Mouse (Mus musculus): Measurements from ENCODE around the gene Car12. TPM values are rescaled to one million over a fixed set of nuclear protein-coding genes. Genes with fewer than 3 reads are reported as not detected.
"Not testable (repeated sequence)": the region's sequence is repeated elsewhere in the genome, so short reads cannot be mapped to it uniquely, and the experiment has no call there.

The Car12 gene
- polyA plus RNA-seq, 1 experiment from 2014 or later: 2.5 TPM

DNA sequence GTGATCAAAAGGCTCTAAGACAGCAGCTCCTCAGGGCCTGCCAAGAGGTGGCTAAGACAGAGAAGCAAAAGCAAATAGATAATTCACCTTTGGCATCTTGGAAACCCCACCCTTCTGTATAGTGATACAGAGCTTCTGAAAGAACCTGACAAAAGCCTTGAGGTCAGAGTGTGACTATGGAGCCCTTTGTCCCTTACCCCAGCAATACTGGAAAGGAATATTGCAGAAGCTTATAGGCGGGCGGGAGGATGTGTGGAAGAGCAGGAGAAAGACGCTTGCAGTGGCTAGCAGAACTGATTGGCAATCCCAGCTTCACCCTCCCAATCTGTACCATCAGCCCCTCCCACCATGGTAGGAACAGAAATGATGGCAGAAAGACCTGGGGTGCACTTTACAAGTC, 22.5 kb downstream of the Car12 start:
- Histone ChIP-seq H3K4me3 (no peak overlapping the region), H3K9me3 (replicated peaks) (no peaks in the 10 kb centered on the region), H3K4me1 (no peaks in the 10 kb centered on the region), H3K9ac (no peak overlapping the region), H3K27me3 (no peaks in the 10 kb centered on the region), H3K36me3 (ENCODE audit: poor library complexity, severe bottlenecking) (no peaks in the 10 kb centered on the region), H3K4me2 (no peak overlapping the region), H3K27ac (no peak overlapping the region)
- WGBS: 89% methylated on average over 3 of the region's 3 CpGs
- no peak for ATAC-seq

- Histone ChIP-seq H3K27me3 (no peaks in the 10 kb centered on the region), H3K36me3 (ENCODE audit: poor library complexity, severe bottlenecking) (no peaks in the 10 kb centered on the region), H3K4me1 (no peaks in the 10 kb centered on the region), H3K4me3 (no peak overlapping the region), H3K4me2 (no peak overlapping the region), H3K9me3 (replicated peaks) (no peaks in the 10 kb centered on the region), H3K9ac (no peak overlapping the region), H3K27ac (no peak overlapping the region)
- WGBS: 92% methylated on average over 2 of the region's 2 CpGs
- ATAC-seq: no peak
These were observed 23.1 kb downstream of the Car12 start for GRCm38 (mm10) chr9:66736551-66736950.

GRCm38 (mm10) chr9:66739516-66739915, 26.0 kb downstream of the Car12 start:
- Histone ChIP-seq H3K4me2 (no peak overlapping the region), H3K27me3 (no peaks in the 10 kb centered on the region), H3K4me1 (no peaks in the 10 kb centered on the region), H3K36me3 (ENCODE audit: poor library complexity, severe bottlenecking) (no peaks in the 10 kb centered on the region), H3K27ac (no peak overlapping the region), H3K9ac (no peak overlapping the region), H3K4me3 (no peak overlapping the region), H3K9me3 (replicated peaks) (no peaks in the 10 kb centered on the region)
- WGBS: 88% methylated on average over 7 of the region's 7 CpGs
- ATAC-seq: no peak

- no peak for ATAC-seq
- H3K27ac ChIP-seq: no peak overlapping the region
- H3K36me3 ChIP-seq (ENCODE audit: poor library complexity, severe bottlenecking): no peaks in the 10 kb centered on the region
- H3K4me2 ChIP-seq: no peak overlapping the region
- H3K27me3 ChIP-seq: no peaks in the 10 kb centered on the region
- no peaks in the 10 kb centered on the region for H3K9me3 ChIP-seq (replicated peaks)
- 82% methylated on average over 2 of the region's 2 CpGs for WGBS
- no peaks in the 10 kb centered on the region for H3K4me1 ChIP-seq
- H3K4me3 ChIP-seq: no peak overlapping the region
- H3K9ac ChIP-seq: no peak overlapping the region
These were observed 31.0 kb downstream of the Car12 start for GRCm38 (mm10) chr9:66744531-66744930.

DNA sequence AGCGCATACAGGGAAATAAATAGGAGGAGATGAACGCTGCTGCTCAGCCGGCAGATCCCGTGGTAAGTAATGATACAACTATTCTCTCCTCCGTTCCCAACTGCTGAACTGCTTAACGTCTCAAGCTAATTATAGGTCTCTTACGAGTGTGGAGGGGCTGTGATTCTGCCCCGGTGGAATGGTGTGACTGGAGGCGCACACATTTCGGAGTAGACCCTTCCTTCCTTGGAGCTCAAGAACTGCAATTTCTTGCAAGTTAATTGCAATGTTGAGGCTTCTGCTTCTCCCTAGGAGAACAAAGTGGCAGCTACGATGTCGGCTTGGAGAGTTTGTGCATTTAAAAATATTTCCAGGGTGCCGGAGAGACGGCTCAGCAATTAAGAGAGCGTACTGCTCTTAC, 34.9 kb downstream of the Car12 start:
- Histone ChIP-seq H3K36me3 (ENCODE audit: poor library complexity, severe bottlenecking) (no peaks in the 10 kb centered on the region), H3K4me2 (no peak overlapping the region), H3K4me3 (no peak overlapping the region), H3K27ac (no peak overlapping the region), H3K9ac (no peak overlapping the region), H3K27me3 (no peaks in the 10 kb centered on the region), H3K9me3 (replicated peaks) (no peaks in the 10 kb centered on the region), H3K4me1 (no peaks in the 10 kb centered on the region)
- 76% methylated on average over 15 of the region's 15 CpGs for WGBS
- no peak for ATAC-seq

DNA sequence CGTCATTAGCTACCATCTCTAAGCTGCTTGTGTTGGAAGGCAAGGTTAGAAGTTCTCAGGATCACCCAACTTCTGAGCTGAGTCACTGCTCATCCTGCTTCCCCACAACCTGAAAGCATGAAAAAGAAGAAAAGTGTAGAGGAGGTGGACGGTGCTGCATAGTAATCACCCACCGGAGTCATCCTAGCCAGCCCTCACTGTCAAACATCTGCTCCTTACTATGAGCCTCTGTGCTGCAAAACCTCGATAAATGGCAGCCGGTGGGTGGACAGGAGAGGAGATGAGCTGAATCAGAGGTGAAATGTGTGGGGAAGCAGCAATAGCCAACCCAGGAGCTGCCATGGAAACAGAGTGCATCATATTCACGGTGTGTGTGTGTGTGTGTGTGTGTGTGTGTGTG, 39.4 kb downstream of the Car12 start:
- no peaks in the 10 kb centered on the region for H3K4me1 ChIP-seq
- ATAC-seq: no peak
- H3K4me3 ChIP-seq: no peak overlapping the region
- no peaks in the 10 kb centered on the region for H3K27me3 ChIP-seq
- no peak overlapping the region for H3K9ac ChIP-seq
- no peaks in the 10 kb centered on the region for H3K9me3 ChIP-seq (replicated peaks)
- H3K4me2 ChIP-seq: no peak overlapping the region
- H3K36me3 ChIP-seq (ENCODE audit: poor library complexity, severe bottlenecking): no peaks in the 10 kb centered on the region
- 89% methylated on average over 6 of the region's 6 CpGs for WGBS
- no peak overlapping the region for H3K27ac ChIP-seq

DNA sequence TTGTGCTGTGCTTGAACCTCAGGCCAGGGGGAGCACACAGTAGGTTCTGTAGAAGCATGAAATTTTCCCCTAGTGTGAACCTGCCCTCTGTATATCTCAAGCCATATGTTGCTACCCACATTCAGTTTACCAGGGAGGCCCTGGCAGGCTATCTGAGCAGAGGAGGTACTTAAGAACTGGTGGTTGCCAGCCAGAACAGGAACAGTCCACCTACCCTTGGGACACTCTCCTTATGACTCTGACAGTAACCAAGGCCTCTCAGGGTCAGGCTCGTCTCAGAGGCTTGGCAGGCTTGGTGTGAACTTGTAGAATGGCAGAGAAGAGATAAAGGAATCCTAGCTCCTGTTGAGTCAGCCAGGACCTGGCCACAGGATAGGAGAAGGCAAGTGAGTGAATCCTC, 47.5 kb downstream of the Car12 start:
- H3K36me3 ChIP-seq (ENCODE audit: poor library complexity, severe bottlenecking): no peaks in the 10 kb centered on the region
- H3K9me3 ChIP-seq (replicated peaks): no peaks in the 10 kb centered on the region
- no peaks in the 10 kb centered on the region for H3K4me1 ChIP-seq
- H3K27ac ChIP-seq: no peak overlapping the region
- ATAC-seq: no peak
- WGBS: 67% methylated on average over 1 of the region's 1 CpGs
- no peak overlapping the region for H3K4me2 ChIP-seq
- no peaks in the 10 kb centered on the region for H3K27me3 ChIP-seq
- H3K4me3 ChIP-seq: no peak overlapping the region
- no peak overlapping the region for H3K9ac ChIP-seq

DNA sequence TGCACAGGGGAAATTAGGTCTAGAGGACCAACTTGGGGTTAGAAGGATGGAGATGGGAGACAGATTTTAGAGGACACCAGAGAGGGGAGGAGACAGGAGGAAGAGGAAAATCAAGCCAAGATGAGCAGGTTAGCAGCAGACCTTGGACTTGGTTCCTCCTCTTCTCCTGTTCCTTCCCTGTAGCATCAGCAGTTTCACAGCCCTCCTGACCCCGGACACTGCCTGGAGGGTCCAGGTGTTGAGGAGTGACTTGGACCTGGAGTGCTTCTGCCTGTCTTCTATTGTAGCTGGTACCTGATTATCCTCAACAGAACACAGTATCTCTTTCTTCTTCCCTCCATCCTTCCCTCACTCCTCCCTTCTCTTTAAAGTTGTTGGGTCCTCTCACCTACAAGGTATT, 55.2 kb downstream of the Car12 start:
- H3K4me3 ChIP-seq: no peak overlapping the region
- H3K27ac ChIP-seq: no peak overlapping the region
- H3K4me1 ChIP-seq: no peaks in the 10 kb centered on the region
- no peaks in the 10 kb centered on the region for H3K27me3 ChIP-seq
- no peak for ATAC-seq
- no peak overlapping the region for H3K4me2 ChIP-seq
- H3K9ac ChIP-seq: no peak overlapping the region
- no peaks in the 10 kb centered on the region for H3K36me3 ChIP-seq (ENCODE audit: poor library complexity, severe bottlenecking)
- 77% methylated on average over 1 of the region's 1 CpGs for WGBS
- no peaks in the 10 kb centered on the region for H3K9me3 ChIP-seq (replicated peaks)

DNA sequence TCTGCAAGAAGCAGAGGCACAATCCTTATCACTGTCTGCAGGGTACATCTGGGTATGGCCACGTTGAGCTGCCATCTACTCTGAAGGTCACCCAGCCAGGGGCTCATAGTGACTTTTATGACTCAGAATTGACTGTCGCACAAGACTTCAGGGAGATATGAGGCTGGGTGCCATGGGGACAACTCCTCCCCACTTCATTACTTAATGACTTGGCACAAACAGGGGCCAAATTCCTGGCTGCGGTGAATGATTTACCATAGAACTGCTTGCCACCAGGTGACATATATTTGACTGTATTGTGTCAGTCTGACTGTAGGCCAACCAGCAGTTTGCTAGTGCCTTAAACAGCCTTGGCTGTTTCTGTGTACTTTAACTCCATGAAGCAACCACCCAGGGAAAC, 55.8 kb downstream of the Car12 start:
- no peak overlapping the region for H3K4me3 ChIP-seq
- H3K4me2 ChIP-seq: no peak overlapping the region
- H3K27ac ChIP-seq: no peak overlapping the region
- no peaks in the 10 kb centered on the region for H3K9me3 ChIP-seq (replicated peaks)
- no peaks in the 10 kb centered on the region for H3K36me3 ChIP-seq (ENCODE audit: poor library complexity, severe bottlenecking)
- H3K27me3 ChIP-seq: no peaks in the 10 kb centered on the region
- WGBS: 87% methylated on average over 3 of the region's 3 CpGs
- ATAC-seq: no peak
- H3K9ac ChIP-seq: no peak overlapping the region
- H3K4me1 ChIP-seq: no peaks in the 10 kb centered on the region

- Histone ChIP-seq H3K9ac (no peak overlapping the region), H3K27ac (no peak overlapping the region), H3K4me1 (no peaks in the 10 kb centered on the region), H3K9me3 (replicated peaks) (no peaks in the 10 kb centered on the region), H3K4me3 (no peak overlapping the region), H3K27me3 (no peaks in the 10 kb centered on the region), H3K4me2 (no peak overlapping the region), H3K36me3 (ENCODE audit: poor library complexity, severe bottlenecking) (no peaks in the 10 kb centered on the region)
- no peak for ATAC-seq
These were observed 57.2 kb downstream of the Car12 start for GRCm38 (mm10) chr9:66770701-66771100.

DNA sequence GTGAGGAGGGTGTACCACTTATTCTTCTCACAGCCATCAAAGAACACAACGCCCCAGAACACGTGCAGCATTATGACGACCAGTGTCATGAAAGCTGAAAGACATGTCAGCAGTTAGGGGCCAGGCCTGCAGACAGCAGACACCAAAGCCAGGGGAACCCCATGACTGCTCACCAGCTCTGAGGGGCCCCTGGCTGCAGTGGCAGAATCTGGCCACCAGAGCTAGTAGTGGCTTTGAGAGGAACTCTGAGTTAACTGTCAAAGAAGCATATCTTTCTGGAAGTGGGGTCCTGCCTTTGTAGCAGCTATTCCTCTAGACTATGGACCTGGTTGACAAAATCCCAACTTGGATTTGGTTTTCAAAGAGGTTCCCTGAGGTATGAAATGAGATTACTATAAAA, 71.1 kb downstream of the Car12 start:
- H3K36me3 ChIP-seq (ENCODE audit: poor library complexity, severe bottlenecking): peaks cover 16% of the 10 kb centered on the region
- not testable (repeated sequence) for H3K27ac ChIP-seq; H3K9ac ChIP-seq; ATAC-seq; H3K4me3 ChIP-seq; H3K27me3 ChIP-seq; H3K9me3 ChIP-seq (replicated peaks); H3K4me2 ChIP-seq; H3K4me1 ChIP-seq
- no CpG with 5 or more reads among the region's 3 CpGs for WGBS

GRCm38 (mm10) chr9:66787821-66788220, 74.3 kb downstream of the Car12 start:
- Histone ChIP-seq H3K9me3 (replicated peaks) (no peaks in the 10 kb centered on the region), H3K36me3 (ENCODE audit: poor library complexity, severe bottlenecking) (peaks cover 21% of the 10 kb centered on the region), H3K9ac (no peak overlapping the region), H3K4me3 (no peak overlapping the region), H3K4me2 (no peak overlapping the region), H3K27me3 (no peaks in the 10 kb centered on the region), H3K4me1 (no peaks in the 10 kb centered on the region), H3K27ac (no peak overlapping the region)
- WGBS: 7% methylated on average over 2 of the region's 2 CpGs
- 0 out of 2 replicates have a peak, but pooled peaks have one; percentile 24 for ATAC-seq

GRCm38 (mm10) chr9:66794629-66795463, 81.4 kb downstream of the Car12 start:
- Histone ChIP-seq H3K4me3 (peak overlapping the region; percentile 73), H3K27me3 (no peaks in the 10 kb centered on the region), H3K4me2 (peak overlapping the region; percentile 72), H3K36me3 (ENCODE audit: poor library complexity, severe bottlenecking) (peaks cover 7% of the 10 kb centered on the region; the same call in 1 of the 2 replicates), H3K27ac (peak overlapping the region; percentile 85), H3K9ac (peak overlapping the region; percentile 83), H3K4me1 (peaks cover 17% of the 10 kb centered on the region), H3K9me3 (replicated peaks) (no peaks in the 10 kb centered on the region)
- peak; percentile 72 for ATAC-seq
- WGBS: 1% methylated on average over 43 of the region's 43 CpGs
